Mouse (Mus musculus) hematopoietic multipotent progenitor cell, adult 10-12 weeks (in vitro differentiated cells): ENCODE data around the gene Mtfp1. TPM values are rescaled to one million over a fixed set of nuclear protein-coding genes. Genes with fewer than 3 reads are reported as not detected.

ENCODE experiments used
- polyA plus RNA-seq: library from polyadenylated mRNA; stranded (reverse); fragments of >175 nt; gene quantifications from 2 replicates; pipeline ENCODE4 v1.2.3, GENCODE M21; 2012; ENCODE audit warnings: low replicate concordance

Gene Mtfp1
- 2.3 and 4.6 TPM in 2 replicates for polyA plus RNA-seq

GRCm38 (mm10) chr11:4095171-4096053 is at the start of gene Mtfp1:
Mtfp1 (minus strand) TSS chr11:4095445.

DNA sequence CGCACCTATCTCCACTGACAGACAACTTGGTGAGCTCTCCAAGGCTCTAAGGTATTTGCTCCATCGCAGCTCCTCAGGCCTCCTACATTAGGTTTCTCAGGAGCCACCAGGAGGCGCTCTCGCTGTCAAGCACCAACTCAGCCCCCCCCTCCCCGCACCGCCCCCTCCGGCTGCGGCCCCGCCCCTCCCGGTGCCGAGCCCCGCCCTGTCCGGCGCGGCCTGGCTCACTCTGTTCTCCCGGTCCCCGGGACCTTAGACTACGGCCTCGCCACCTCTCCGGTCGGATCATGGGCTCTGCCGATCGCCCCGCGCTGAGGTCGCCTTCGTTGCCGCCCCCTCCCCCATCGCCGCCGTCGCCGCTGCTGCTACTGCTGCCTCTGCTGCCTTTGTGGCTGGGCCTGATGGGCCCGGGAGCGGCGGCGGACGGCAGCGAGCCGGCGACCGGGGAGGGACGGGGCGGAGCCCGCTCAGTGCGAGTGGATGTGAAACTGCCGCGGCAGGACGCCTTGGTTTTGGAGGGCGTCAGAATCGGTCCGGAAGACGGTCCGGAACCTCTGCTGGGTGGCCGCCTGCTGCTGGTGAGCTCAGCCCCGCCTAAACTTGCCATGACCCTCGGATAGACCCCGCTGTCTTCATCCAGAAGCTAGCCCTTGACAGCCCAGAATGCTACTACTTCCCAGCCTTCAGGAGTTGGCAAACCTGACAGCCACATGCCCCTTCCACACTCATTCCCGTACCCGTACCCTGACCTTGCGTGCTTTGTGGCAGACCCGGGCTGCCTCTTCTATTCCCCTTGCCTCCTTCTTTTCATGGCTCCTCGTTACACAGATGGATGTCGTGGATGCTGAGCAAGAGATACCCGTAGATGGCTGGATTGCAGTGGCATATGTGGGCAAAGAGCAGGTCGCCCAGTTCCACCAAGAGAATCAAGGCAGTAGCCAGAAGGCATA is 40.0 kb upstream of the Mtfp1 start, which contains the start of gene Rnf215:
Gene Rnf215, plus strand, starts transcription at position 217 of the 950 bp plus-strand sequence.

DNA sequence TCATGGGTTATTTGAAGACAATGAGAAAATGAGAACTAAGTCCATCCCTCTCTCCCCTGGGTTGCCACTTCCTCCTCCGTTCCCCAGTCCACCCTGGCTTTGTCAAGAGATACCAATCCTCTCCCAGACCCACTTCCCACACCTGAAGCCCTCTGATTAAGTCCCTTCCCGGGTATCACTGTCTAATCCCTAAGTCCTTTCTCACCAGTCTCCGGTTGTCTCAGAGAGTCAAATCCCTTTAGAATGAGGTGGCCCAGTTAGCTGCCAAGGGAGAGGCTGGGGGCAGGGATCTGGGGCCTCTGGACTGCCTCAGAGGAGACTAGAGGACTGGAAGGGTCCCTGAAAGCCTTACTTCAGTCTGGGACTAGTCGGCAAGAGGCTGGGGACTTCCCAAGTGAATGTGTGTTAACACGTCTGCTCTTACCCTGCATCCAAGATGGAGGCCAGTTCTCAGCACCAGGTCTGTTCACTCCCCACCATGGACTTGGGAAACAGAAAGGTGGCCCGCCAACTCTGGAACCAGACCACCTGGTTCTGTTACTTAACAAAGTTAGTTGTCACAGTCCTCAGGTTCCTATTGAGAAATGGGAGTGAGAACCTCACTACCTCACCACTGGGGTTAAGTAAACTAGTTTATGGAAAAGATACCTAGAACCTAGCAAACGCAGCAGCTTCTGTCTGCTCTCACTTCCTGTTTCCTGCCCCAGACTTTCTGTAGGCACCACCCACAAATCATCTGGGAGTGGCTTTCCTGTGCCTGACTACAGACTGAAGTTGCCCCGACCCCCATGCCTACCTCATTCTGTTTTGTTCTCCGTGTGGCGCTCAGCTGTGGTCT is 27.7 kb upstream of the Mtfp1 start, which contains the start of gene Sec14l2:
Gene Sec14l2, minus strand, starts transcription at position 674 of the 838 bp plus-strand sequence.

DNA sequence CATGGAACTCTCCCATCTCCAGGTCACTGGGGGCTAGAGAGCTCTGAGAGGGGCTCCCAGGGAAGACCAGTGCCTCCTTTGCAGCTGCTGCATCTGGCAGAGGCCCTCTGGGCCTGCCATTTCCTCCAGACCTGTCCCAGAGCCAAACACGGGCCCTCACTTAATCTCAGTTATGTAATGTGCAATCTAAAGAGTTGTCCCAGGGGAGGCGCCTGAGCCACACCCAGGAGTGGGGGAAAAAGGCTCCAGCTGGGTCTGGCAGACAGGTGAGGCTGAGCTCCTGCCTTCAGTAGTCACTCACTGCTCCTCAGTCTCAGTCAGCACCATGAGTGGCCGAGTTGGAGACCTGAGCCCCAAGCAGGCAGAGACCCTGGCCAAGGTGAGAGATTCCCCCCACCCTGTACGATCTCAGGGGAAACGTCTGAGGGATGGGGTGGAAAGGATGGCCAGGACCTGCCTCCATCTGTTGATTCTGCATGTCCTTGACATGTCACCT is 30.6 kb downstream of the Mtfp1 start, which contains the start of gene Sec14l3:
Gene Sec14l3, plus strand, starts transcription at position 215 of the 496 bp plus-strand sequence.

Other genes with a start within 250 kb of the Mtfp1 start
- 0.02 and 0.04 TPM in 2 replicates for gene Osbp2, start 231.5 kb downstream of the Mtfp1 start, polyA plus RNA-seq
- 0.04 TPM in 1 of 2 replicates, not detected in the other for gene 4921536K21Rik, start 200.3 kb downstream of the Mtfp1 start, polyA plus RNA-seq
- gene Dusp18, start 200.2 kb downstream of the Mtfp1 start, polyA plus RNA-seq, result 0.04 and 0.18 TPM in 2 replicates
- 3.6 and 10.2 TPM in 2 replicates for gene Slc35e4, start 180.8 kb downstream of the Mtfp1 start, polyA plus RNA-seq
- gene Tcn2, start 163.3 kb downstream of the Mtfp1 start, polyA plus RNA-seq, result 7.1 and 21.6 TPM in 2 replicates
- 10.4 and 33.7 TPM in 2 replicates for gene Pes1, start 131.5 kb downstream of the Mtfp1 start, polyA plus RNA-seq
- not detected in 2 replicates for gene 4930556J24Rik, start 118.7 kb downstream of the Mtfp1 start, polyA plus RNA-seq
- not detected in 2 replicates for gene Gal3st1, start 111.8 kb downstream of the Mtfp1 start, polyA plus RNA-seq
- not detected in 2 replicates for gene Sec14l4, start 64.0 kb downstream of the Mtfp1 start, polyA plus RNA-seq
- not detected in 2 replicates for gene Sec14l3, start 30.6 kb downstream of the Mtfp1 start, polyA plus RNA-seq
- gene Sec14l2, start 28.0 kb upstream of the Mtfp1 start, polyA plus RNA-seq, result 0.96 and 6.3 TPM in 2 replicates
- 26.9 and 39.5 TPM in 2 replicates for gene Rnf215, start 39.8 kb upstream of the Mtfp1 start, polyA plus RNA-seq
- 3.5 and 5.0 TPM in 2 replicates for gene Ccdc157, start 64.8 kb upstream of the Mtfp1 start, polyA plus RNA-seq
- 34.5 and 66.6 TPM in 2 replicates for gene Sf3a1, start 64.9 kb upstream of the Mtfp1 start, polyA plus RNA-seq
- 43.9 and 56.0 TPM in 2 replicates for gene Tbc1d10a, start 91.3 kb upstream of the Mtfp1 start, polyA plus RNA-seq
- gene Castor1, start 122.8 kb upstream of the Mtfp1 start, polyA plus RNA-seq, result 4.4 and 7.2 TPM in 2 replicates
- 7.6 and 18.1 TPM in 2 replicates for gene Osm, start 141.0 kb upstream of the Mtfp1 start, polyA plus RNA-seq
- 0.54 and 0.73 TPM in 2 replicates for gene Lif, start 162.1 kb upstream of the Mtfp1 start, polyA plus RNA-seq